Mouse (Mus musculus) retina, postnatal 7 days (tissue): ENCODE results near the gene Olfr551.
"Not testable (repeated sequence)": the region's sequence is repeated elsewhere in the genome, so short reads cannot be mapped to it uniquely, and the experiment has no call there.

Experiments
- DNase-seq: peaks from one replicate; pipeline ENCODE4 v3.0.0-alpha.2; 2012; ENCODE audit warnings: low read depth, low spot score

Gene Olfr551

GRCm38 (mm10) chr7:102591786-102592185 is at the start of gene Olfr551:
TSS of gene Olfr551 (minus strand) at chr7:102591886.
- DNase-seq: no peak

DNA sequence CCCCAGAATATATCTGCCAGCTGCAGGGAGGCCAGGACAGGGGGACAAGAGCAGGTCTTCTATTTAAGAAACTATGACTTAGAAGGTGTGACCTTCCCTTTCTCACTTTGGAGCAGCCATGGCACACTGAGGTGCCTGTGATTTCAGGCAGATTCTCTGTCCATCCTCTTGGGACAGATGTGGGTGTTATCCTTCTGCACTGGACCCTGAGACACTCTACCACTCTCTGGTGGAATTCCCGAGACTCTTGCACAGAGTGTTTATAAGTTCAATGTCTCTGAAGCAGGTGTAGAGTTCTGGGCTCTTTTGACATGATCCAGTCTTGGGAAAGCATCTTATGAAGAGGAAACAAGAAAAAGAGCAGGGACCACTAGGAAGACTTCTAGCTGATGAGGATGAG is 46.4 kb upstream of the Olfr551 start, which contains the start of gene Olfr554:
Olfr554 (plus strand) TSS at position 301 of the 400 bp plus-strand sequence.
- DNase-seq: no peak

- DNase-seq: peak; percentile 1
Measured at GRCm38 (mm10) chr7:102636665-102637064, 45.0 kb upstream of the Olfr551 start.

GRCm38 (mm10) chr7:102620368-102620767 is 28.7 kb upstream of the Olfr551 start:
- not testable (repeated sequence) for DNase-seq

GRCm38 (mm10) chr7:102619608-102620007 is 27.9 kb upstream of the Olfr551 start:
- no peak for DNase-seq

GRCm38 (mm10) chr7:102618118-102618517 is 26.4 kb upstream of the Olfr551 start, which contains the start of gene Olfr553:
TSS of gene Olfr553 (minus strand) at chr7:102618218.
- no peak for DNase-seq

GRCm38 (mm10) chr7:102597378-102598031 is 5.8 kb upstream of the Olfr551 start, which contains the start of gene Olfr552:
TSS of gene Olfr552 (plus strand) at chr7:102597770.
- DNase-seq: no peak

- DNase-seq: no peak
Measured at GRCm38 (mm10) chr7:102575998-102576397, 15.7 kb downstream of the Olfr551 start.

DNA sequence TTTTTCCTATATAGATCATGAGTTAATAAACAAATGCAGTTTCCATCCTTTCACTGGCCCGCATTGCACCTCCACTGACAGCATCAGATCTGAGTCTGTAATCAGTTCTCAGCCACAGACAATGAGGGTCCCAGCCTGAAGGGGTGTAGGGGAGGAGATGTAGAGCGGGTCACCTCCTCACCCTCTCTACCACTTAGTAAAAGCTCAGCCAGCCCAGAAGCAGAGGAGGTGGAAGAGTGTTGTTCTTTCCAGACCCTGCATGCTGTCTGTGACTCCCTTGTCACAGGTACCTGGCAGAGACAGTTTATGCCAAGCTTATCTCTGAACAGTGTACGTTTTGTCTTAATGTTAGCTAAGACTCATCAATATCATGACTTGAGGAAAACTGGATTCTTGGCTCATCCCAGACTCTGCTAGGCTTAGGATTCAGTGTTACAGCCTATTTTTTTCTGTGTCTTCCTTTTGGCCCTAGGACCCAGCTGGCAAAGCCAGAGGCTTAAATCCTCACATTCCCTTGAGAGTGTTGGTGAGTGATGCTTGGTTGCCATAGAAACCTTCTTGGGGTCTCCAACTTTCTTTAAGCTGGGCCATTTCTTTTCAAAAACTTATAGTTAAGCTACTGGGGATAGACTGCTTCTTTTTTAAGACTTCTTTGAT is 18.4 kb downstream of the Olfr551 start:
- no peak for DNase-seq

GRCm38 (mm10) chr7:102571142-102571541 is 20.5 kb downstream of the Olfr551 start, which contains the start of gene Olfr550:
TSS of gene Olfr550 (plus strand) at chr7:102571442.
- no peak for DNase-seq

DNA sequence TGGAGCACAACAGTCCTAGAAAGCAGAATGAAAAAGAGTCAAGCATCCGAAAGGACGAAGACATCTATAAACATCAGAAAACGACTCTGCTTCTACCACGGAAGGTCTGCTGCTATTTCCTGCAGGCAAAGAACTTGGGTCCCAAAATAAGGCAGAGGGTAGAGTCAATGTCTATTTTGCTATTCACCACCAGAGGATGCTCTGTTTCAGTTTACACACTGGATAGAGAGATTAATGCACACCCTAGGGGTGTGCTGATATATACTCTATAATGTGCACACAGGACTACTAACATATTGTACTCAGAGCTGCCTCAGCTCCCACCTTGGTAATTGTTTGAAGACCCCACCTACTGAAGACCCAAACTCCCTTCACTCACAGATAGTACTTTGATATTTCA is 25.5 kb downstream of the Olfr551 start:
- no peak for DNase-seq

DNA sequence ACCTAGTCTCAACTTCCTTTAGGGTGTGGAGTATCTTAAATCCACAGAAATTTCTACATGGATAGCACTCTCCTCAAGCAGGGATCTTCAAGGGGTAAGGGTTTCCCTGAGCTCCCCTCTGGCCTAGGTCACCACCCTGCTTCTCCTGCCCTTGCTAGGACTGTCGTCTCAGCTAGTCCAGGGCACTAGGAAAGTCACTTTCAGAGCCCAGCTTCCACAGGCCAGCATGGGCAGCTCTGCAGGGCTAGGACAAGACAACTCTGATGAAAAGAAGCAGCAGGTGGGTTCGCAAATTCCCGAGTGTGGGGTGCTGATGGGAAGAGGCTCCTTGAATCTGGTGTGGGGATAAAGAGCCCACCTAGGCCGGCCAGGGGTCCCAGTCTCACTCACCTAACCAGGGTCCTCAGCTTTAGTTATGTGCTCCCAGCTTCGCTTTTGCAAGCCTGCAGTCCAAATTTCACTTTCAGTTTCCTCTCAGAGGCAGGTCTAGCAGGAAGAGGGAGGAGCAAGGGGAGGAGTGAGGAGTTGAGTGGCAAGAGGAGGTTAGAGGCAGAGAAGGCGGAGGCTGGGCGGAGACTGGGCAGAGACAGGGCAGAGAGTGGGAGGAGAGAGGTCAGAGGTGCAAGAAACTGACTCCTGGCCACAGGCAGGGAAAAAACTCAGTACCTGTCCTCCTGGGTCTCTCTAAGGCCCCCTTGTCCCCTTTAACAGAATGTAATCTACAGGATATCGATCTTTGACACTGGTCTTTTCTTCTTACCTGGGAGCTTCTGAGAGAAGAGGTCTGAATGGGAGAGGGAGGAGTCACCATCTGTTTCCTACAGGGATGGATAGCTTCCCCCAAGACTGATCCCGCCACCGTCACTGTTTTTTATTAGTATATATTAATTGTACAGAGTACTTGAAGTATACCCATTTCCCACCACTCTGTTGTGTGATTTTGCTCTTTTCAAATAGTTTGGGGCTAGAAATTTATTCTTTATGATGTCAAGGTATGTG is 26.4 kb downstream of the Olfr551 start, which contains the start of gene Trim21:
Trim21 (minus strand) TSS at position 488 of the 999 bp plus-strand sequence.
- DNase-seq: peak; percentile 17

DNA sequence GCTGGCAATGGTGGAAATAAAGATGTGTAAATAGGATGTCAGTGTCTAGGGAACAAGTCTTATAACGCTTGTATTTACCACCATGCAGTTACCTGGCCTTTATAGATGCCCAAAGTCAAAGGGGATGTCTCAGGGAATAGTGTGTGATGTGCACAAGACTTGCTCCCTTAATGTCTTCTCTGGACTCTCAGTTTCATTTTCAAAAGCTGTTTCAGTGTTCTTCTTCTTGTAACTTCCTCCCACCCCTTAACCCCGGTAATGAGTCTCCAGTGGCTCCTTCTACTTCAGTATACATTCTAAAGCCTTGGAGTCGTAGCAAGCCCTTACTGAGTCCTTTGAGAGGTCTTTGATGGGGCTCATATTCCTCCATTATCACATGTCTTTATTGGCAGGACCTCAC is 38.4 kb downstream of the Olfr551 start:
- DNase-seq: no peak

DNA sequence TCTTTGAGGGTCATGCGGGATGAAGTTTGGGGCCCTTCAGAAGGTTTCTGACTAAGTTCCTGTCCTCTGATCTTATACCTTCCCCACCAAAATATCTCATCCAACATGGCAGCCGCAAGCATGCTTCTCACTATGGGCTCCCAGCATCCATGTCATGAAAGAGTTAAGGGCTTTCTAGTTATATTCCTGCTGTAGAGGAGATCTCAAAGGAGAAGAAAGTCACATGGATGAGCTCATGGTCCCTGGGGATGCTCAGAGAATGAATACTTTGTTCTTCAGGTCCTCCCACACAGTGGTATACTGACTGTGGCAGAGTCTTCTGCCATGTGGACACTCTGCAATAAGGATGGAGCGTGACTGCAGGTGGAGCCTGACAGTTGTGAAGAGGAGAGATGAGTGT is 42.1 kb downstream of the Olfr551 start, which contains the start of gene Olfr549:
Olfr549 (plus strand) TSS at position 301 of the 400 bp plus-strand sequence.
- DNase-seq: no peak

- DNase-seq: no peak
Measured at GRCm38 (mm10) chr7:102541251-102541650, 50.4 kb downstream of the Olfr551 start.

GRCm38 (mm10) chr7:102540596-102540995 is 51.1 kb downstream of the Olfr551 start, which contains the start of gene Olfr548-ps1:
TSS of gene Olfr548-ps1 (plus strand) at chr7:102540896.
- DNase-seq: no peak

DNA sequence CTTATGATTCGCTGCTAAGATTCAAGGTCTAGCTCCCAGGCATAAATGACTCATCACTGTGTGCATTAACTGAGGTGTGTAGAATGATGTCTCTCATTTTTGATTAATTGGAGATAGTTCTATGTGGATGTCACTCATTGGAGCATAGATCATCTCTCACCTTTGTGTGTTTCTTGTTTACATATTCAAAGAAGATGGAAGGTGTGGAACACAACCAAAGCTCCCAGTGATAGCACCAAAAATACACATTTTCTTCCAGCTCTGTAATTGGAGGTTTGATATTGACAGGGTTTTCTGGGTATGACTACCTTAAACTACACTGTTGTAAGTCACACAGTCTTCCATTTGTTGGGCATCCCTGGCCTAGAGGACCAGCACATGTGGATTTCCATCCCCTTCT is 57.2 kb downstream of the Olfr551 start, which contains the start of gene Olfr547:
Olfr547 (plus strand) TSS at position 301 of the 400 bp plus-strand sequence.
- DNase-seq: no peak
